ENCODE assay signal across 12 mouse cellular contexts in the genomic region with DNA sequence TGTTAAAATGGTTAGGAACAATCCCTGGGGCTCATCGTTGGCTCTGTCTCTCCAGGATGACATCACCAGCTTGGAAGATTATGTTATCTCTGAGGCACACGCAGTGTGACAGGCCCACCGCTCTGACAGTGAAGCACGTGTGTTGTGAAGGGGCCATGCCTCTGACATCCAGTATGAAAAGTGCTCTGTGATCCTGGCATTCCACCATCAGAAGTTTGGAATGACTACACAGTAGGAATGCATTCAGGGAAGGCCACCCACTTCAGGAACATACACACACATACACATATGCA. TPM values are rescaled to one million over a fixed set of nuclear protein-coding genes. Genes with fewer than 3 reads are reported as not detected.
A peak's percentile ranks its signal among the peaks of the same experiment; 100 is the strongest.
DNase-seq lines count a peak whose midpoint lies in the region; ATAC-seq and TF ChIP-seq lines count a peak whose summit lies in the region.
"Had no signal": no experiment of that assay in that cellular context is flagged by ENCODE, and none has a peak within 500 bp of the region (broad histone marks: within the 10 kb centered on the region; RNA-seq: fewer than 3 reads in every experiment).

No protein-coding gene starts in this region.

- no peaks in the 10 kb centered on the region for H3K27me3 ChIP-seq in hindbrain, postnatal 0 days (ENCODE audit: insufficient read depth, low read length)
- no peaks in the 10 kb centered on the region for H3K27me3 ChIP-seq in hindbrain, embryonic 12.5 days
- H3K27me3 ChIP-seq in liver, postnatal 0 days (ENCODE audit: insufficient read depth, low read length), result no peaks in the 10 kb centered on the region
- H3K27me3 ChIP-seq in forebrain, postnatal 0 days (ENCODE audit: insufficient read depth, low read length), result no peaks in the 10 kb centered on the region
- H3K27me3 ChIP-seq: embryonic facial prominence, embryonic 13.5 days had no signal

- no peaks in the 10 kb centered on the region for H3K4me1 ChIP-seq in hindbrain, postnatal 0 days (ENCODE audit: insufficient read depth, low read length)
- H3K4me1 ChIP-seq in hindbrain, embryonic 12.5 days, result no peaks in the 10 kb centered on the region
- H3K4me1 ChIP-seq in liver, postnatal 0 days (ENCODE audit: insufficient read depth), result peaks cover 3% of the 10 kb centered on the region; the same call in 1 of the 2 replicates
- H3K4me1 ChIP-seq in forebrain, postnatal 0 days (ENCODE audit: insufficient read depth), result no peaks in the 10 kb centered on the region
- H3K4me1 ChIP-seq: embryonic facial prominence, embryonic 13.5 days had no signal

- no peak for DNase-seq in hindbrain, postnatal 0 days (ENCODE audit: low spot score)
- peak; percentile 45 for DNase-seq in c-Kit-positive CD71-positive TER-119-positive erythroid progenitor cells, embryonic 14.5 days (ENCODE audit: low spot score)
- peak; percentile 32 for DNase-seq in heart, postnatal 4 days
- DNase-seq in liver, postnatal 0 days, result no peak
- no peak for DNase-seq in left cerebral cortex, postnatal 36 days (ENCODE audit: low spot score in 2 of 2)
- DNase-seq in forebrain, postnatal 0 days, result no peak
- DNase-seq: cerebellum, postnatal 14 days; gastrocnemius, postnatal 36 days had no signal

- no peak for TF ChIP-seq EP300 in liver, postnatal 0 days (IDR thresholded peaks at IDR 0.05; ENCODE audit: low read depth)

- H3K4me2 ChIP-seq in hindbrain, postnatal 0 days (ENCODE audit: low read depth, low read length), result no peak overlapping the region
- H3K4me2 ChIP-seq in hindbrain, embryonic 12.5 days (replicated peaks), result no peak overlapping the region
- no peak overlapping the region for H3K4me2 ChIP-seq in liver, postnatal 0 days (ENCODE audit: low read depth, low read length)
- H3K4me2 ChIP-seq in forebrain, postnatal 0 days (ENCODE audit: low read depth), result no peak overlapping the region
- H3K4me2 ChIP-seq: embryonic facial prominence, embryonic 13.5 days had no signal

- H3K36me3 ChIP-seq in hindbrain, postnatal 0 days (ENCODE audit: insufficient read depth, low read length), result no peaks in the 10 kb centered on the region
- H3K36me3 ChIP-seq in hindbrain, embryonic 12.5 days, result peaks cover 13% of the 10 kb centered on the region
- peaks cover 31% of the 10 kb centered on the region for H3K36me3 ChIP-seq in liver, postnatal 0 days (replicated peaks; ENCODE audit: insufficient read depth, low read length)
- H3K36me3 ChIP-seq in forebrain, postnatal 0 days (ENCODE audit: insufficient read depth), result peaks cover 4% of the 10 kb centered on the region; the same call in 1 of the 2 replicates

- ATAC-seq in hindbrain, postnatal 0 days, result 0 out of 2 replicates have a peak, but pooled peaks have one; percentile 47
- ATAC-seq in hindbrain, embryonic 12.5 days (ENCODE audit: low FRiP score), result no peak
- peak; percentile 68 for ATAC-seq in liver, postnatal 0 days
- no peak for ATAC-seq in forebrain, postnatal 0 days
- ATAC-seq: forebrain, embryonic 16.5 days had no signal

- intact Hi-C loops in left cerebral cortex, postnatal 36 days (cut with DNase I), result no loop called here

- no peaks in the 10 kb centered on the region; the same call in 1 of the 2 replicates for H3K9me3 ChIP-seq in hindbrain, postnatal 0 days (ENCODE audit: low read length)
- no peaks in the 10 kb centered on the region for H3K9me3 ChIP-seq in hindbrain, embryonic 12.5 days (replicated peaks)
- H3K9me3 ChIP-seq in liver, postnatal 0 days (ENCODE audit: low read length), result no peaks in the 10 kb centered on the region
- no peaks in the 10 kb centered on the region for H3K9me3 ChIP-seq in forebrain, postnatal 0 days (ENCODE audit: low read length)
- H3K9me3 ChIP-seq: embryonic facial prominence, embryonic 13.5 days had no signal

- H3K4me3 ChIP-seq in hindbrain, postnatal 0 days (ENCODE audit: low read length), result no peak overlapping the region
- H3K4me3 ChIP-seq in hindbrain, embryonic 12.5 days, result no peak overlapping the region
- no peak overlapping the region for H3K4me3 ChIP-seq in liver, postnatal 0 days (ENCODE audit: low read depth, low read length)
- H3K4me3 ChIP-seq in forebrain, postnatal 0 days (ENCODE audit: low read depth, low read length), result no peak overlapping the region
- H3K4me3 ChIP-seq: embryonic facial prominence, embryonic 13.5 days had no signal

- 63% methylated on average over 4 of the region's 4 CpGs for WGBS in hindbrain, postnatal 0 days
- WGBS in hindbrain, embryonic 12.5 days, result 85% methylated on average over 4 of the region's 4 CpGs
- WGBS in liver, postnatal 0 days (ENCODE audit: insufficient replicate concordance), result 41% methylated on average over 4 of the region's 4 CpGs
- 90% methylated on average over 4 of the region's 4 CpGs for WGBS in forebrain, postnatal 0 days

- no peak overlapping the region for H3K27ac ChIP-seq in hindbrain, postnatal 0 days
- H3K27ac ChIP-seq in hindbrain, embryonic 12.5 days, result no peak overlapping the region
- no peak overlapping the region for H3K27ac ChIP-seq in liver, postnatal 0 days (ENCODE audit: low read depth)
- H3K27ac ChIP-seq in forebrain, postnatal 0 days (ENCODE audit: low read depth, low read length), result no peak overlapping the region
- H3K27ac ChIP-seq: embryonic facial prominence, embryonic 13.5 days; macrophage had no signal

- H3K9ac ChIP-seq in hindbrain, postnatal 0 days (replicated peaks; ENCODE audit: low read length), result no peak overlapping the region
- no peak overlapping the region for H3K9ac ChIP-seq in hindbrain, embryonic 12.5 days
- H3K9ac ChIP-seq in liver, postnatal 0 days (replicated peaks), result no peak overlapping the region
- H3K9ac ChIP-seq in forebrain, postnatal 0 days, result no peak overlapping the region
- H3K9ac ChIP-seq: embryonic facial prominence, embryonic 13.5 days had no signal

- TF ChIP-seq CTCF in hindbrain, postnatal 0 days (IDR thresholded peaks at IDR 0.05; ENCODE audit: low read depth), result no peak
- no peak for TF ChIP-seq CTCF in liver, postnatal 0 days (IDR thresholded peaks at IDR 0.05; ENCODE audit: low read depth)
- no peak for TF ChIP-seq CTCF in forebrain, postnatal 0 days (IDR thresholded peaks at IDR 0.05; ENCODE audit: low read depth)

RNA-seq across cellular contexts. Expression of a gene that starts 49.8 kb away (rescaled TPM):
- total RNA-seq in hindbrain, postnatal 0 days (2014; rRNA removed), result 21.9 and 40.1 TPM in 2 replicates
- 5.0 and 5.1 TPM in 2 replicates for polyA plus RNA-seq in hindbrain, postnatal 0 days (2015; fragmentation: Nextera tagmentation; extraction: Ambion mirVana)
- 11.1 and 11.6 TPM in 2 replicates for polyA plus RNA-seq in hindbrain, embryonic 12.5 days (2016; fragmentation: Nextera tagmentation; extraction: Ambion mirVana)
- 10 to 100 TPM; 47.0 to 49.9 TPM for total RNA-seq in heart, postnatal 4 days (2021)
- polyA plus RNA-seq in liver, postnatal 0 days (2015; fragmentation: Nextera tagmentation; extraction: Ambion mirVana), result 11.8 and 12.7 TPM in 2 replicates
- 10 to 100 TPM; 16.3 to 23.0 TPM for total RNA-seq in left cerebral cortex, postnatal 36 days (2021)
- 19.4 and 22.5 TPM in 2 replicates for total RNA-seq in forebrain, postnatal 0 days (2014; rRNA removed)
- 2.9 and 4.4 TPM in 2 replicates for polyA plus RNA-seq in forebrain, postnatal 0 days (2015; fragmentation: Nextera tagmentation; extraction: Ambion mirVana)

Comparison
In these comparisons a context has a peak if more than half of its experiments do, and no peak if none do; other contexts are left out.
1. ATAC-seq: peak in hindbrain, postnatal 0 days (single experiment) and liver, postnatal 0 days (single experiment); none in hindbrain, embryonic 12.5 days (single experiment) and forebrain, postnatal 0 days (single experiment).
2. DNase-seq: peak in c-Kit-positive CD71-positive TER-119-positive erythroid progenitor cells, embryonic 14.5 days (single experiment) and heart, postnatal 4 days (single experiment); none in hindbrain, postnatal 0 days (single experiment), liver, postnatal 0 days (single experiment), left cerebral cortex, postnatal 36 days (0 of 2) and forebrain, postnatal 0 days (single experiment).